Mouse (Mus musculus) v-Abl transformed pro-B cells (cell line): ENCODE measurements around the gene Fam222a.

Experiments
- in situ Hi-C, 2 experiments: fragments of 400-800 bp; cut with MboI; formaldehyde crosslinking; loops; one replicate each; pipeline ENCODE4 v1.15.1; 2025; ENCODE audit not compliant: unreplicated experiment in 2 of 2

Fam222a gene

DNA sequence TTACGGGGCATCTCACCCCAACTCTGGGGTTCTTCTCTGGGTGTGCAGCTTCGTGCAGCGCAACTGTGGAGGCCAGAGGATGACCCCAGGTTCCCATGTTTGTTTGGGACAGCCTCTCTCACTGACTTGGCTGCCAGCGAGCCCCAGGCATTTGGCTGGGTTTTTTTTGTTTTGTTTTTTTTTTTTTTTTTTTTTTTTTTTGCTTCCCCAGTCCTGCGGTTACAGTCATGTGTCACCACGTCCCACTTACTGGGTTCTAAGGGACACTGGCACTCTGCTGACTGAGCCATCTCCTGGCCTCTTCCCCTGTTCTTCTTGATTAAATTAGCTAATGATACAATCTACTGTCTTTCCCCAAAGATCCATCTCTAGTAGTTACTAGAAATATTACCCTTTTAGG, 29.8 kb downstream of the Fam222a start:
- in situ Hi-C loops: loop anchor here (25.0 kb wide), 3 partner anchors 810 to 1485 kb away; no protein-coding TSS in a partner anchor

- in situ Hi-C loops: loop anchor here (5.0 kb wide), 1 partner anchor 35 kb away; the partner anchor contains the start of gene Fam222a (in 2 of the 2)
Measured at GRCm38 (mm10) chr5:114602012-114602411, 34.2 kb downstream of the Fam222a start.

DNA sequence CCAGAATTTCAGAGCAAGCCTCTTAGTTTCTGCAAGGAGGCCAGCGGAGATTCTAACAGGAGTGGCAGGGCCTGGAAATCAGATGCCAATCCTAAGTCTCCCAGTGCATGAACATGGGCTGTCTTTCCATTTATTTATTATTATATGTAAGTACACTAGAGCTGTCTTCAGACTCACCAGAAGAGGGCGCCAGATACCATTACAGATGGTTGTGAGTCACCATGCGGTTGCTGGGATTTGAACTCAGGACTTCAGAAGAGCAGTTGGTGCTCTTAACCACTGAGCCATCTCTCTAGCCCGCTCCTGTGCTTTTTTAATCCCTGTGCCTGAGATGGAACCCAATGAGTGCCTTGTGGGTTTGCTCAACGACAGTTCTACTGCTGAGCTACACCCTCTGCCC, 36.2 kb downstream of the Fam222a start:
- in situ Hi-C loops: loop anchor here (5.0 kb wide), 1 partner anchor 37 kb away; the partner anchor contains the start of gene Fam222a (in 2 of the 2)

GRCm38 (mm10) chr5:114604781-114605290, 37.0 kb downstream of the Fam222a start:
- in situ Hi-C loops: loop anchor here (5.0 kb wide), 1 partner anchor 38 kb away; the partner anchor contains the start of gene Fam222a (in 2 of the 2)

DNA sequence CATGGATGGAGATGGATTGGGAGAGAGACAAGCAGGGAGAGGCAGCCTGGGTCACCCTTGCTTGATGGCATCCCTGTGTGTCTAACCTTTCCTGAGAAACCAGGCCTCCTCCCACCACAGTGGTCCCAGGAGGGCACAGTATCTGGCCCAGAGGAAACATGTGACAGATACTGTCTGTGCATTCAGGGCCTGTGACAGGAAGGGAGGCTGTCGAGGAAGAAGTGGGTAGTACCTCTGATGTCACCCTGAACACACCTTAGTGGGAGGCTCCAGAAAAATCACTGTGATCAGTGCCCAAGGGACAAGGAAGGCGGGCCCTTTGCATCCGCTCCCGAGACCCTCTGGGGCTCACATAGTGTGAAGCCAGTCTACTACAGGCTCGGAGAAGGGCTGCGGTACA, 38.2 kb downstream of the Fam222a start:
- in situ Hi-C loops: no loop called here

DNA sequence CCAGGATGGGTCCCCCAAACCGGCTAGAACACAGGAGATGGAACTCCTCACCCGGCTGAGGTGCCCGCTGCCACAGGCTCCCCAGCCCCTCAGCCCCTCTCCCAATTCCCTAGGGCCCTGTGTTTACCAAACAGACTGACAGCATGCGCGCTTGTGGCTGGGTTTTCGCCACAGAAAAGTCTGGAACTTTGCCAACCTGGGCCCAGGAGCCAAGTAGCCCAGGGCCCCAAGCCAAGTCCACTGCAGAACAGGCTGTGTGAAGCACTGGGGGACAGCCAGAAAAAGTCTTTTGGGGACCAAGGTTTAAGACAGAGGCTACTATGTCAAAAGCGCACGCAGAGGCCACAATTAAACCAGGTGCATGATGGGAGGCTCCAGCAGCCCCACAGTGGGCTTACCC, 39.8 kb downstream of the Fam222a start:
- in situ Hi-C loops: no loop called here

DNA sequence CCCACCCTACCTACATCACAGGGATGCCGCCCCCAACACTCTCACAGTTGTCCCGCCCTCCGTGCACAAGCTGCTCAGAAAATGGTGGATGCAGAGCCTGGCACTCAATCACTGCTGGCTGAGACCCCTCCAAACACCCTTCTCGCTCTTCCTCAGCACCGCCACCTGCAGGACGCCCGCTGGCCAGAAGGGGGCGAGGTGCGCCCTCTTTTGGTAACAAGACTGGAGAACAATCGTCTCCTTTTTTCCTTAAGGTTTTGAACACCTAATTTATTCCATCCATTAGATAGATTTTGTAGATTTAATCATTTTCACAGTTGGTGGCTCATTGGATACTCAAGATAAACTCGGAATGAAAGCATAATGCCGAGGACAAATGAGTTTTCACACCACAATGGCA, 40.7 kb downstream of the Fam222a start:
- in situ Hi-C loops: no loop called here

GRCm38 (mm10) chr5:114611256-114611655, 43.4 kb downstream of the Fam222a start:
- in situ Hi-C loops: no loop called here

DNA sequence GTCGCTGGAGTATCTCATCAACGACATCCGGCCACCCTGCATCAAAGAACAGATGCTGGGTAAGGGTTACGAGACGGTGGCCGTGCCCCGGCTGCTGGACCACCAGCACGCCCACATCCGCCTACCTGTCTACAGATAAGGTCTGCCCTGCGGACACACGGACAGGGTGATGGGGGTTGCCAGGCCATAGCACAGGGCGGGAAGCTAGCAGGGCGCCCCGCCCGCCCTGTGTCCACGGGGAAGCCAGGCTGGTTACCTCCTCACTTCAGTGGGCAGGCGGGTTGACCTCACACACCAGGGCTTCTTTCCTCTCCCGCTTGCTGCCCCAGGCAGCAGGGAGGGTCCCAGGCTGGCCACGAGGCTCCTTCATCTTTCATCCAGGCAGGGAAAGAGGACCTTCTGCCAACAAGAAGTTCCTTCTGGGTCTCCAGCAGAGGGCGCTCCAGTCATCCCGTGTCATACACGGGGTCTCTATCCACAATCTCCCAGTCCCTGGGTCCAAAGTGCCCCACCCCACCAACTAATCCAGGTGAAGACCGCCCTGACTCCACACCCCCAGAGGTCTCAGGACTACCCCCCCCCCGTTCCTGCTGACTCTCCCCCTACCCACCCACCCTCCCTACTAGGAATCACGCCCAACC, 44.3 kb downstream of the Fam222a start:
- in situ Hi-C loops: no loop called here

DNA sequence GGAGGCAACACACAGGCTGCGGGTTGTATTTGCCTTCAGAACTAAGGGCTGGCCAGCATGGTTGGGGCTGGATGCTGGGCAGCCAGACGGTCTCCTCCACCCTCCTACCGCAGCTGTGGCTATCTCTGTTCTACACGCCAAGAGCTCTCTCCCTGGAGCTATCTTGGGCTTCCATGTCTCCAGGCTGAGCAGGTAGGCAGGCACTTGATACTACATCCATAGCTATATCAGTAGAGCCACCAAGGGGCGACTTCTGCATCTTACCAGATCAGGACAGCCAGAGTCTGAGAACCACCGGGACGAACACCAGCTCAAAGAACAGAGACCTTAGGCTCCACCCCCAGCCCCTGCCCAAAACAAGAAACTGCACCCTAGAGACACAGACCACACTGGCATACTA, 47.0 kb downstream of the Fam222a start:
- in situ Hi-C loops: loop anchor here (5.0 kb wide), 2 partner anchors 153 to 303 kb away; no protein-coding TSS in a partner anchor

DNA sequence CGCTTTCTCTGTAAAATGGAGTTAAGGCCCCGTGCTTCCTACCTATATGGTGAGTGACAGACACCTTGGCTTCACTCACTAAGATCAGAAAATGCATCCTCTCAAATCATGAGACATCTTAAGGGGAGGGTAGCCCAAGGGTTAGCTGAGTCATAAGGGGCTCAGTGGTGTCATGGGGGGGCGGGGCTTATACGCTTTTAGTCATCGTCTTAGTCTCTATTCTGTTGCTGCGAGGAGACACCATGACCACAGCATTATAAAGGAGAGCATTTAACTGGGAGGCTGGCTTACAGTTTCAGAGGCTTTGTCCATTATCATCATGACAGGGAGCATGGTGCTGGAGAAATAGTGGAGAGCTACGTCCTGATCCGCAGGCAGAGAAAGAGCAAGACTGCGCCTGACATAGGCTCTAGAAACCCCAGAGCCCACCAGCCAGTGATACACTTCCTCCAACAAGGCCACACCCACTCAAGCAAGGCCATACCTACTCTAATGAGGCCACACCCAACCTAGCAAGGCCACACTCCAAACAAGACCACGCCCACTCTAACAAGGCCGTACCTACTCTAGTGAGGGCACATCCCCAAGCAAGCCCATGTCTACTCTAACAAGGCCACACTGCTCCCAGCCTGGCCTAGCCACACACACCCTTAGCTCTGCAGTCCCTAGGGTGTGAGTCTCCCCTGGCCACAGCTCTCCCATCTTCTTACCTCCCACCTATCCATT, 48.7 kb downstream of the Fam222a start:
- in situ Hi-C loops: loop anchor here (5.0 kb wide), 2 partner anchors 154 to 304 kb away; no protein-coding TSS in a partner anchor

DNA sequence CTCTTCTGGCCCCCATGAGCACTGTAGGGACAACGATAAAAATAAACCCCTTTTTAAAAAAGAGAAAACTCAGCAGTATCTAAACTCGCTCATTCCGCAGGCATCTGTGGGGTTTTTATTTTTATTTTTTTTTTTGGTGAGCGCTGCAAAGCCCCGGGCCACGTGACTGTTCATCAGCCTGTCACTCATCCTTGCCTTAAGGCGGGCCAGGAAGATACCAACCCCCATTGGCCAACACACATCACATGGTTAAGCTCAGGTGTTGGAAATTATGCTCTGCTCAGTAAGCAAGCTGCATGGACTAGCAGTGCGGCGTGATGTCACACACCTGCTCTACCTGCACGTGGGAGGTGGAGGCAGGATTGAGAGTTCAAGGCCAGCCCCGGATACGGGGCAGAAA, 50.0 kb downstream of the Fam222a start:
- in situ Hi-C loops: loop anchor here (5.0 kb wide), 2 partner anchors 156 to 306 kb away; no protein-coding TSS in a partner anchor

DNA sequence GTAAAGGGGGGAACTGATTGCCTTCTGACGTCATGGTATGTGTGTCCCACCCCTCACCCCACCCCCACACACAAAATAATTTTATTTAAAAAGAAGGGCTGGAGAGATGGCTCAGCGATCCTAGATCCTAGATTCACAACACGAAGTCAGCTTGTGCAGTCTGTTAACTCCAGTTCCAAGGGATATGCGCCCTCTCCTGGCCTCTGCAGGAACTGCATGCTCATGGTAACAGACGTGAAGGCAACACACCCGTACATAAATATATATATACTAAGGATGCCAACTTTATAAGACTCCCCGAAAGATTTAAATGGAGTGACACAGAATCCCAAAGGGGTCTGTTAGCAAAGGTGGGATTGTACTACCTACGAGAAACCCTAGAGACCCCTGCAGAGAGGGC, 51.0 kb downstream of the Fam222a start:
- in situ Hi-C loops: loop anchor here (5.0 kb wide), 2 partner anchors 157 to 307 kb away; no protein-coding TSS in a partner anchor

GRCm38 (mm10) chr5:114620305-114620704, 52.5 kb downstream of the Fam222a start:
- in situ Hi-C loops: no loop called here

DNA sequence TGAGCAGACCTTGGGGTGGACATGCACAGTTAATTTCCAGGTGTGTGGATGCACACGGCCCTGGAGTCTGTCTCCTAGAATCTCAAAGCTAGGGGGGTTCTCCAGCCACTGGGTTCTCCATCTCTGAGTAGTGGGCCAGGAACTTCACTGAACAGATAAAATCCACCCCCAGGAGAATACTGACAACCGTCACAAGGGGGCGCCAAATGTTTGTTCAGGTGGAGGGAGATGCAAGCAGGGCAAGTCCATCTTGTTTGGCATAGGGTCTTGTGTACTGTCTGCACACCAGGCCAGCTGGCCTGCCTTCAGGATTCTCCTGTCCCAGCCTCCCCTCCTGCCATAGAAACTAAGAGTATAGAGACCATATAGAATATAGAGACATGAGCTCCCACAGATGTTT, 57.8 kb downstream of the Fam222a start:
- in situ Hi-C loops: no loop called here

DNA sequence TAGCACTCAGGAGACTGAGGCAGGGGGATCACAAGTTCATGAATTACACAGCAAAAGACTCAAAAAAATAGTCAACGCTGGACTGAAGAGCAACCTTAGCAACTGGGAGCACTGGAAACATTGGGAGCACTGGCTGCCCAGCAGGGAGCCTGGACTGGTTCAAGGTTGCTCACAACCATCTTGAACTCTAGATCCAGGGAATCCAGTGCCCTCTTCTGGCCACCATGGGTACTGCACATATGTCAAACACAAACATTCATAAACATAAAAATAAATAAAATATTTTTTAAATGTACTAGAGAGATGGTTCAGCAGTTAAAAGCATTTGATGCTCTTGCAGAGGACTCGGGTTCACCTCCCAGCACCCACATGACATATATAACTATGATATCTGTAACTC, 63.5 kb downstream of the Fam222a start:
- in situ Hi-C loops: loop anchor here (5.0 kb wide), 2 partner anchors 36 to 276 kb away; no protein-coding TSS in a partner anchor

DNA sequence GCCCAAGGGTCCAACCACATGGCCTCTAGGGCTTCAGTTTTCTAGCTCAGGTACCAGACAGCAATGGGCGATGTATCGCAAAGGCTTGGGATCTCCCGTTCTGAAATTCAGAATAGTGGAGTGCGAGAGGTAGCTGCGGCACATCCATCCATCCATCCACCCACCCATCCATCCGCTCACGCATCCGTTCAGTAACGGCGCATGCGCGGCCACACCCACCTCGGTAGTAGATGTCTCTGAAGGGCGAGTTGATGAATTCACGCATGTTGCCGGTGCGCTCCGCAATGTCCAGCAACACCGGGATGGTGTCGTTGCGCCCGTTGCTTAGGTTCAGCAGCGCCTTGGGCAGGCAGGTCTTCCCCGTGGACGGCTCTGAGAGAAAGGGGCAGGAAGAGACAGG, 68.3 kb downstream of the Fam222a start:
- in situ Hi-C loops: loop anchor here in 1 of 2 experiments (5.0 kb wide), 1 partner anchor 271 kb away; no protein-coding TSS in a partner anchor

- in situ Hi-C loops: loop anchor here in 1 of 2 experiments (5.0 kb wide), 1 partner anchor 268 kb away; no protein-coding TSS in a partner anchor
Measured at GRCm38 (mm10) chr5:114638769-114639644, 71.2 kb downstream of the Fam222a start.

GRCm38 (mm10) chr5:114639645-114639957, 71.8 kb downstream of the Fam222a start:
- in situ Hi-C loops: loop anchor here in 1 of 2 experiments (5.0 kb wide), 1 partner anchor 268 kb away; no protein-coding TSS in a partner anchor

GRCm38 (mm10) chr5:114640809-114641208, 73.0 kb downstream of the Fam222a start:
- in situ Hi-C loops: no loop called here
